Mouse (Mus musculus): ENCODE measurements at regions not wholly inside any gene's neighbourhood (a gene's known extent, or its start where the extent isn't known, plus 50 kb on each side); places are given as distances from the start of the nearest gene placed in this dataset.

DNA sequence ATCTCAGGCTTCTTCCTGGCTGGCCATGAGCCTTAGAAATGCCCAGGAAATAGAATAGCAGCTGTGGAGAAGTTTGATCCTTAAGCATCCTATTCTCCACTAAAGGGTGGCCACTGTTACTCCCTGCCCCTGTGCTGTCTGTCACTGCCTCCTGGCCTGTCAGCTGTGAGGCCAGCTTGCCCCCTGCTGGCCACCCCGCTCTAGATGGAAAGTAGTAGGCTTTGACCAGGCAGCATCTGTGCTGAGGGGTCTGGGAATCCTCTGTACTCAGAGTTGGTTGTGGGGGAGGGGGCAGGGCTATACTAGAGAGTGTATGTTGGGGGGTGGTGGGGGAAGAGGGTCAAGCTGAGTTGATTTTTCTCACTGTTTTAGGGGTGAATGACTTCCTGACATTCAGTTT is 821.2 kb downstream of the Gm9195 start:
- H3K27me3 ChIP-seq (ENCODE audit: control insufficient read depth, insufficient read depth, low read length) = no peaks in the 10 kb centered on the region
- H3K4me3 ChIP-seq (ENCODE audit: control insufficient read depth, insufficient read depth, low read length) = no peak overlapping the region
- no peaks in the 10 kb centered on the region for H3K36me3 ChIP-seq (ENCODE audit: control insufficient read depth, insufficient read depth, low read length)
- peak; percentile 32 for DNase-seq
- no peak for TF ChIP-seq POLR2A (IDR thresholded peaks at IDR 0.05; ENCODE audit: control insufficient read depth, extremely low read depth, insufficient read depth, low read length, poor library complexity)
- 0 out of 2 replicates have a peak, but pooled peaks have one; percentile 23 for TF ChIP-seq CTCF (IDR thresholded peaks at IDR 0.05; ENCODE audit: borderline replicate concordance, control insufficient read depth, extremely low read depth, insufficient read depth, low read length, poor library complexity)
- no peak overlapping the region for H3K27ac ChIP-seq (ENCODE audit: control insufficient read depth, insufficient read depth, low read length)
- 36% methylated on average over 1 of the region's 1 CpGs for WGBS
- no peaks in the 10 kb centered on the region for H3K4me1 ChIP-seq (replicated peaks; ENCODE audit: control insufficient read depth, insufficient read depth, low read length)

DNA sequence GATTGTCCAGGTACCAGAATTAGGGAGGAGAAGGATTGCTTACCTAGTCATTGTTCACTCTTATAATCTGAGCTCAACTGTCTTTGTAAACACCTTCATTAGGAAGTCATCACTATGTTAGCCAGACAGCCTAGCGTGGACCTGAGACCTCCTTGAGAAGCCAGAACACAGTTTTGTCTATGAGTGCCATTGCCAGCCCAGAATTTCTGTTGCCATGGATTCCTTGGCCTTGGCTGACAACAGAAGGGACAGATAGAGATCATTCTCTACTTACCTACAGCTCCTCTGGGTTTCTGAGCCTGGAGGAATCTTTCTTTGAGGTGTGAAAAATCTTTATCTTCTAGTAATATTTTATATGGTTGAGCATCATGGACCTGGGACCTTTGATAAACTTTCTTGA is 825.0 kb downstream of the Gm9195 start:
- WGBS = 96% methylated on average over 1 of the region's 1 CpGs
- TF ChIP-seq POLR2A (IDR thresholded peaks at IDR 0.05; ENCODE audit: control insufficient read depth, extremely low read depth, insufficient read depth, low read length, poor library complexity) = no peak
- no peak for TF ChIP-seq CTCF (IDR thresholded peaks at IDR 0.05; ENCODE audit: borderline replicate concordance, control insufficient read depth, extremely low read depth, insufficient read depth, low read length, poor library complexity)

DNA sequence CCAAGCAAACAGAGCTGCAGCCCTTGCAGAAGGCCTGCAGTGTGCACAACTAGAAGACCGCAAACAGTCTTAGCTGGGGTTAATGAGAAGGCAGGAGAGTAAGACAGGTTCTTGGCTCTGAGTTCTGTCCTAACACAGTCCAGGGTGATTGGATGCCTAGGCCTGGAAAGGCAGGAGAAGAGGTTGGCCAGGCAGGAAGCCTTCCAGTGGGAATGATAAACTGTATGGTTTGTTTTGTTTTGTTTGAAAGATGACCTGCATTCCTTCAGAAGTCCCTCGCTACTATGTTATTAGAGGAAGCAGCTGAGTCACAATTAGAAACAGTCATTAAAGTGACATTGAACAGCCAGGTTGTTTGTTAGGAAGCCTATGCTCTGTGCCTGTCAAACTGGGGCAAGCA is 831.5 kb downstream of the Gm9195 start:
- 89% methylated on average over 2 of the region's 2 CpGs for WGBS
- Histone ChIP-seq H3K4me1 (replicated peaks; ENCODE audit: control insufficient read depth, insufficient read depth, low read length) (no peaks in the 10 kb centered on the region), H3K27me3 (ENCODE audit: control insufficient read depth, insufficient read depth, low read length) (no peaks in the 10 kb centered on the region), H3K4me3 (ENCODE audit: control insufficient read depth, insufficient read depth, low read length) (no peak overlapping the region), H3K27ac (ENCODE audit: control insufficient read depth, insufficient read depth, low read length) (no peak overlapping the region), H3K36me3 (ENCODE audit: control insufficient read depth, insufficient read depth, low read length) (no peaks in the 10 kb centered on the region)
- DNase-seq = no peak
- TF ChIP-seq CTCF (IDR thresholded peaks at IDR 0.05; ENCODE audit: borderline replicate concordance, control insufficient read depth, extremely low read depth, insufficient read depth, low read length, poor library complexity) (no peak), POLR2A (IDR thresholded peaks at IDR 0.05; ENCODE audit: control insufficient read depth, extremely low read depth, insufficient read depth, low read length, poor library complexity) (no peak)

More for the DNA sequence above, 825.0 kb downstream of the Gm9195 start:
- Histone ChIP-seq H3K4me3 (ENCODE audit: control insufficient read depth, insufficient read depth, low read length) (no peak overlapping the region), H3K36me3 (ENCODE audit: control insufficient read depth, insufficient read depth, low read length) (no peaks in the 10 kb centered on the region), H3K27me3 (ENCODE audit: control insufficient read depth, insufficient read depth, low read length) (no peaks in the 10 kb centered on the region), H3K4me1 (replicated peaks; ENCODE audit: control insufficient read depth, insufficient read depth, low read length) (no peaks in the 10 kb centered on the region), H3K27ac (ENCODE audit: control insufficient read depth, insufficient read depth, low read length) (no peak overlapping the region)
- DNase-seq = no peak

DNA sequence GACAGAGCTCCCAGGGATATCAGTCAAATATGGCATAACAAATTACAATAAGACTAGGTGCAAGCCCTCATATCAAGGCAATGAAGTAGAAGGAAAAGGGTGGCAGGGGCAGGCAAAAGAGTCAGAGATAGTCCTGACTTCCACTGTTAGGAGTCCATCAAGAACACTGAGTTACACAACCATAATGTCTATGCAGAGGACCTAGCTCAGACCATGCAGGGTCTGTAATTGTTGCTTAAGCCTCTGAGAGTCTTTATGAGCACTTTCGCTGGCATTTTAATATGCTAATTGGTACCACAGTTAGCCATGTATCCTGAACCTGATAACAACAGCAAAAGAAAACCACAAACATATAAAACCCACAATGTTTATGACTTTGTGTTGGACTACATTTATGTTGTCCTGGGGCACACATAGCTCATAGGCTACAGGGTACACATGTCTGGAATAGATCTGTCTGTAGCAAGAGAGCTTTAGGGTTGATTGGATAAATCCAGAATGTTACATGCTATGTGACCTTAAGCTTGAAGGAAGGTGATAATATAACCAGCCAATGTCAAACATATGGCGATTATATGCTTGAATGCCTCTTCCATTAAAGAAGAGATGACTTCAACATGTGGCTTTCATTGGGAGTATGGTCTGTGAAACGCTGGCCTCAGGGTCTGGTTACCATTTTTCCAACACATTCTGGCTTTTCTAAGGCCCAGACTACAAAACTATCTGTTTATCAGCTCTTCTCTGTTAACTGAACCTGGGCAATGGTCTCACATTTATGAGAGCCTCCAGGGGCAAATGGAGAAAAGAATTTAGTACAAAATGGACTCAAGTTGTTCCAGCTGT is 836.6 kb downstream of the Gm9195 start:
- Histone ChIP-seq H3K27me3 (ENCODE audit: control insufficient read depth, insufficient read depth, low read length) (no peaks in the 10 kb centered on the region), H3K4me3 (ENCODE audit: control insufficient read depth, insufficient read depth, low read length) (no peak overlapping the region), H3K36me3 (ENCODE audit: control insufficient read depth, insufficient read depth, low read length) (no peaks in the 10 kb centered on the region), H3K4me1 (replicated peaks; ENCODE audit: control insufficient read depth, insufficient read depth, low read length) (no peaks in the 10 kb centered on the region), H3K27ac (ENCODE audit: control insufficient read depth, insufficient read depth, low read length) (no peak overlapping the region)
- TF ChIP-seq CTCF (IDR thresholded peaks at IDR 0.05; ENCODE audit: borderline replicate concordance, control insufficient read depth, extremely low read depth, insufficient read depth, low read length, poor library complexity) (no peak), POLR2A (IDR thresholded peaks at IDR 0.05; ENCODE audit: control insufficient read depth, extremely low read depth, insufficient read depth, low read length, poor library complexity) (no peak)
- no peak for DNase-seq
- 95% methylated on average over 3 of the region's 3 CpGs for WGBS

DNA sequence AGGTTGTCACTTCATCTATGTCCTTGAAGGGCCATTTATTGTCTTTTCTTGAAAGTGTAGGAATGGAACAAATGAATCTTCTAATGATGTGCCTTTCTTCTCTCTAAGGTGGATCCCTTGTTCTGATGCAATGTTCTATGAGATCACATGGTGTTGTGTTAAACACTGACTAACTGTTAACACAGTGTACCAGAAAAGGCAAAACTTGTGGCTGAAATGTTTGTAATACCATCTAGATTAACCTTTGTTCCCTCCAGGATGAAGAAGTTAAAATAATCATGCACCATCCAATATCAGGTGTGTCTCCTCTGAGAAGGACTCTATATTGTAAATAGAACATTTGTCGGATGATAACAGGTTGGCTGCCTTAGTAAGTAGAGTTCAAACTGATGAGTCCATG is 849.1 kb downstream of the Gm9195 start:
- Histone ChIP-seq H3K27me3 (ENCODE audit: control insufficient read depth, insufficient read depth, low read length) (no peaks in the 10 kb centered on the region), H3K4me3 (ENCODE audit: control insufficient read depth, insufficient read depth, low read length) (no peak overlapping the region), H3K4me1 (replicated peaks; ENCODE audit: control insufficient read depth, insufficient read depth, low read length) (no peaks in the 10 kb centered on the region), H3K27ac (ENCODE audit: control insufficient read depth, insufficient read depth, low read length) (no peak overlapping the region), H3K36me3 (ENCODE audit: control insufficient read depth, insufficient read depth, low read length) (no peaks in the 10 kb centered on the region)
- 96% methylated on average over 1 of the region's 1 CpGs for WGBS
- no peak for DNase-seq
- TF ChIP-seq POLR2A (IDR thresholded peaks at IDR 0.05; ENCODE audit: control insufficient read depth, extremely low read depth, insufficient read depth, low read length, poor library complexity) = no peak
- TF ChIP-seq CTCF (IDR thresholded peaks at IDR 0.05; ENCODE audit: borderline replicate concordance, control insufficient read depth, extremely low read depth, insufficient read depth, low read length, poor library complexity) = no peak

DNA sequence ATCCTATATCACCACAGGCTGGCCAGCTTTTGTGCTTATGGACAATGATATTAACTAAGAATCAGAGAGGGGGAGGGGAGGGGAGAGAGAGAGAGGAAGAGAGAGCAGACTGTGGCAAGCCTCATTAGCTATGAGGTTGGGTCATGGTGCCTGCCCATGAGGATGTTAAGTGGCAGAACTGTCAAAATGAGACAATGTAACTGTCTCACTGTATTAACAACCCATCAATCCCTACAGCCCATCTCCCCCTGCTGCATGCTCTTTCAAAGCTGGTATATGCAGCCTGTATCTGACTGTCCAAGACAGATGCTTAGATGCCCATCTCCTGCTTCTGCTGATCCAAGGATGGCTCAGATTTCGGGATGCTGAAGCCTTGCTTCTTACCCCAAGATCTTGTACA is 852.6 kb downstream of the Gm9195 start:
- no peaks in the 10 kb centered on the region for H3K4me1 ChIP-seq (replicated peaks; ENCODE audit: control insufficient read depth, insufficient read depth, low read length)
- H3K27me3 ChIP-seq (ENCODE audit: control insufficient read depth, insufficient read depth, low read length) = no peaks in the 10 kb centered on the region
- WGBS = 93% methylated on average over 1 of the region's 1 CpGs
- TF ChIP-seq CTCF (IDR thresholded peaks at IDR 0.05; ENCODE audit: borderline replicate concordance, control insufficient read depth, extremely low read depth, insufficient read depth, low read length, poor library complexity) (no peak), POLR2A (IDR thresholded peaks at IDR 0.05; ENCODE audit: control insufficient read depth, extremely low read depth, insufficient read depth, low read length, poor library complexity) (no peak)
- no peak overlapping the region for H3K4me3 ChIP-seq (ENCODE audit: control insufficient read depth, insufficient read depth, low read length)
- no peak for DNase-seq
- no peak overlapping the region for H3K27ac ChIP-seq (ENCODE audit: control insufficient read depth, insufficient read depth, low read length)
- H3K36me3 ChIP-seq (ENCODE audit: control insufficient read depth, insufficient read depth, low read length) = no peaks in the 10 kb centered on the region

Data from thymus, adult 2 months (tissue).